16 mouse cellular contexts compared by ENCODE assay signal in the genomic region with DNA sequence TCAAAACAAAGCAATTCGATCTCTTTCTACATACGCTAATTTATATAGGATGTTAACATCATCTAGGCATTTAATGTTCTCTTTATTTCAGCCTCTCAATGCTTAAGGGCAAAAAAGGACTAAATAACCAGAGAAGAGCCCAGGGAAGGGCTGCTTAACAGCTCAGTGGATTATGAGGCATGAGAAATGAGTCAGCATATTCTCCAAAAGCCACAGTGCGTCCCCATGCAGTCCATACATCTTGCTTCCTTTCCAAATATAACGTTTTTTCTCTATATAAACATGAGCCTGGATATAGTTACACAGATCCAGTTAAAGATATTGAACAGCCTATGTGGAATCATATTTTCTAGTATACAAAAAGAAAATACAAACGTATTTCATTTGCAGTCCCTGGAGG.
"Had no signal": no experiment of that assay in that cellular context is flagged by ENCODE, and none has a peak within 500 bp of the region (broad histone marks: within the 10 kb centered on the region; RNA-seq: fewer than 3 reads in every experiment).

No protein-coding gene starts in this region.

- H3K4me2 ChIP-seq: kidney, embryonic 15.5 days; limb, embryonic 13.5 days; liver, embryonic 13.5 days; midbrain, embryonic 13.5 days; neural tube, embryonic 13.5 days had no signal

- H3K9me3 ChIP-seq: kidney, embryonic 15.5 days; limb, embryonic 13.5 days; liver, embryonic 13.5 days; midbrain, embryonic 13.5 days; neural tube, embryonic 13.5 days had no signal

- DNase-seq: kidney, adult 8-10 months; kidney, postnatal 10 days; kidney, postnatal 36 days; left cerebral cortex, postnatal 4 days; liver, embryonic 13.5 days; lung, adult 2 months; lung, postnatal 14 days; lung, postnatal 4 days; thymus, adult 18-20 months; thymus, postnatal 36 days had no signal

- H3K4me3 ChIP-seq: kidney, embryonic 15.5 days; limb, embryonic 13.5 days; liver, embryonic 13.5 days; midbrain, embryonic 13.5 days; myocyte; neural tube, embryonic 13.5 days had no signal

- H3K27me3 ChIP-seq: kidney, embryonic 15.5 days; limb, embryonic 13.5 days; liver, embryonic 13.5 days; midbrain, embryonic 13.5 days; neural tube, embryonic 13.5 days had no signal

- H3K9ac ChIP-seq: kidney, embryonic 15.5 days; limb, embryonic 13.5 days; liver, embryonic 13.5 days; midbrain, embryonic 13.5 days; neural tube, embryonic 13.5 days had no signal

- H3K36me3 ChIP-seq: kidney, embryonic 15.5 days; limb, embryonic 13.5 days; liver, embryonic 13.5 days; midbrain, embryonic 13.5 days; neural tube, embryonic 13.5 days had no signal

- ATAC-seq: midbrain, embryonic 13.5 days; midbrain, embryonic 16.5 days had no signal

- H3K27ac ChIP-seq: kidney, embryonic 15.5 days; limb, embryonic 13.5 days; liver, embryonic 13.5 days; midbrain, embryonic 13.5 days; neural tube, embryonic 13.5 days had no signal

- H3K4me1 ChIP-seq: kidney, embryonic 15.5 days; limb, embryonic 13.5 days; liver, embryonic 13.5 days; midbrain, embryonic 13.5 days; neural tube, embryonic 13.5 days had no signal
